Mouse (Mus musculus) lung, adult 2 months (tissue): ENCODE measurements around the gene Cgn.

Experiments
- CTCF ChIP-seq: fragments of 200-500 bp; IDR thresholded peaks from 2 replicates; pipeline ENCODE4 v1.5.1; 2011; ENCODE audit warnings: mild to moderate bottlenecking, low read length, control low read depth; ENCODE audit not compliant: insufficient read depth
- POLR2A ChIP-seq: fragments of 200-500 bp; IDR thresholded peaks from 2 replicates; pipeline ENCODE4 v1.6.1; 2011; ENCODE audit warnings: low read depth, mild to moderate bottlenecking, control low read depth, low read length, borderline replicate concordance; ENCODE audit errors: extremely low read depth

GRCm38 (mm10) chr3:94774039-94774438 is 12.3 kb downstream of the Cgn start:
- TF ChIP-seq CTCF (no peak), POLR2A (no peak)
